Mouse (Mus musculus): ENCODE data around the gene Ppp2r2c.

Gene Ppp2r2c

GRCm38 (mm10) chr5:36898415-36899109 lies 30.2 kb downstream of the Ppp2r2c start:
- DNase-seq: no peak

GRCm38 (mm10) chr5:36899392-36899791 lies 31.1 kb downstream of the Ppp2r2c start:
- peak; percentile 52 for DNase-seq

GRCm38 (mm10) chr5:36900189-36900619 lies 31.9 kb downstream of the Ppp2r2c start:
- DNase-seq: peak; percentile 54

DNA sequence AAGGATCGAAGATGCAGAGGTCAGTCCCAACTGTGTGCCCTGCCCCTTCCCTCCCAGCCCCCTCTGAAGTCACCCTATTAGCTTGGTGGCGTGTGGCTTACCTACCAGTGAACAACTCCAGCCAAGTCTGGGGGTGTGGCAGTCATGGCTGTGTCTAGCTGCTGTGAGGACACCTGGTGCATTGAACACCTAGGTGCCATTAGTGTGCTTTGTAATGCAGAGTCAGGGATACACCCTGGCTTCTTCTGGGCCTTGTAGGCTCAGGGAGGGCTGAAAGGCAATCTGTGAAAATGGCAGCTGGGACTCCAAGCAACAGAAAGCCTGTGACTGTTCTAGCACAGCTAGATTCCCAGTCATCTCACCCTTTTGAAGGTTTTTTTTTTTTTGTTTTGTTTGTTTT lies 34.5 kb downstream of the Ppp2r2c start:
- no peak for DNase-seq

DNA sequence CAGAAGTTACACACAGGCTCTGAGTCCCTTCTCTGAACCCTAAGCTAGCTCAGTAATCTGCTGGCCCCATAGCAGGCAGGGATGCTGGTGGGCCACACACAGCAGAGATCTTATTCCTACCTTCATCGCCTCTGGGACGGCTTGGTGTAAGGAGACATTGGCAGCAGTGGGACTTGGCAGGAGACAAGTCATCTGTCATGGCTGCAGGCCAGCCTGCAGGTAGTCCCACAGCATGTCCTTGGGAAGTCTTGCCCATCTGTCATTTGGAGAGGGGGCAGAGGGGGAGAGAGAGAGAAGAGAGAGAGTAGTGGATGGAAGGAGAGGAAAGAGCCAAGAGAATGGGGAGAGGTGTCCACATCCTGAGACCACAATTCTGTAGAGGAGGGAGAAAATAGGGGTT lies 35.8 kb downstream of the Ppp2r2c start:
- DNase-seq: peak; percentile 82

GRCm38 (mm10) chr5:36904703-36905102 lies 36.4 kb downstream of the Ppp2r2c start:
- no peak for DNase-seq

DNA sequence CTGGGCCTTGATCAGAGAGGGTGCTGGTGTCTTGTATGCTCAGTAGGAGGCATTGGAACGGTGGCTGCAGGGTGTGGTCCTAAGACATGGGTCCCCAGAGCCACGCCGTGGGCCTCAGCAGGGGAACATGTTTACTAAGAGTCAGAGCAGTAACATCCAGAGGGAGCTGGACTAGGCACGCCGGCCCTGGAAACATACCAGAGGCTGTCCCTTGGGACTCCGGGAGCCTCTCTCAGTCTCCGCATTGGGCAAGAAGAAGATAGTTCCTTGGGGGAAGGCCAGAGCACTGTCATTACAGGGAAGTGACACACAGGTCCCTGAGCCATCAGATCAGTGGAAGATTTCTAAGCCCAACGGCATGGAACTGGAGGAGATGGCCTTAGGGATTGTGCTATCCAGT lies 36.9 kb downstream of the Ppp2r2c start:
- no peak for DNase-seq

DNA sequence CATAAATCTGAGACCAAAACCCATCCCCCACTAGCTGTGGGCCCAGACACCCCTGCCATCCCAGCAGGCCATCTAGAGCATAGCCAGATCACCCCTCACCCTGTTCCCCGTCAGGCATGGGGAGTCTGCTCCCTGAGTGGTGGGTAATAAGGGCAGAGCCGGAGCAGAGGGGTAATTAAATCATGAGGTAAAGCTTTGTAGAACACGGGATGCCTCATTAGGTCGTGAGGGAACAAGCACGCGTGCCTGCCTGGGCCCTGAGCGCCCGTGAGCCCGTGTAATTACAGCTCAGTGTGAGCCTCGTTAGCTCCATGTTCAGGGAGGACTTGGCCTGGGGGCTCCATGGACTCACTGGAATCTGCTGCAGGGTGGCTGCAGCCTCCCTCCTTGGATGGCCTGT lies 39.4 kb downstream of the Ppp2r2c start:
- DNase-seq: no peak

GRCm38 (mm10) chr5:36909545-36909944 lies 41.2 kb downstream of the Ppp2r2c start:
- no peak for DNase-seq

DNA sequence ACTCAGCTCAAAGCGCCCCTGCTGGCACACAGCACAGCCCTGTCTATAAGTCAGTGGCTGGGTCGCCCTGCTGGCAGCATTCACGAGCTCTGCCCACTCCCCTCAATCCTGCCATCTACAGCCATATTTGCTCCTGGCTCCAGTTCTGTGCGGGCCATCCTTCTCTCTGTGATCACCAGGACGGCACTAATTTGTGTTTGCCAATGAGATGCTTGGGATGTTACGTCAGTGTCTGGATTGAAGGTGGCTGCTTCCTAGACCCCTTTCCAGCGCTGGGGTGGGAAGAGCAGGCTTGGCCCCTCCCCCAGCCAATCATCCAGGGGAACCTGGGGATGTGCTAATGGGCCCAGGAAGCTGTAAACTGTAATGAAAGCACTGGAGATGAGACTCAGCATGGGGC lies 42.7 kb downstream of the Ppp2r2c start:
- no peak for DNase-seq

DNA sequence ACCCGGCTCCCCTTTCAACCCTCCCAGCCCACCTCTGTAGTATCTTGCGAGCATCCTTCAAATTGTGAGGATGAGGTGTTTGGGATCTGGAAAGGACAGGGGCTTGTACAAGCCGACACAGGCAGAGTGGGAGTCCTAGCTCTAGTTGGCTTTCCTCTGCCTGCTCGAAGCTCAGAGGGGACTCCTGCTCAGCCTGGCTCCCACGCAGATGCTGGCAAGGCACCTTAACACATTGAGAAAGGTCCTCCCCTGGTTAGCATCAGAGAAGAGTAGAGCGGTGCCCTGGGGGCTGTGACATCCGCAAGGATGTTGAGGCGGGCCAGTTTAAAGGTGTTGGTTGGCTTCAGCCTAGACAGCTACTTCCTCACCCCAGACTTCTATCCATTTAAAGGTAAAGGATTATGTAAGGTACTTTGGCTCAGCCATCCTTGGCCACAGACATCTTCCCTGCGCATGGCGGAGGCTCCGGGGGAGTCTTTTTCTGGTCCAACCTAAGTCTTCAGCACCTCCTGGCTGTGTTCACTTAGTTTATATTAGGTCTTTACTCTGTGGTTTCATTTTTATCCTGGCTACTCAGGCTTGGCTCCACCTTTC lies 43.5 kb downstream of the Ppp2r2c start:
- no peak for DNase-seq

GRCm38 (mm10) chr5:36912602-36913310 lies 44.4 kb downstream of the Ppp2r2c start:
- no peak for DNase-seq

- DNase-seq: no peak
These were observed 46.9 kb downstream of the Ppp2r2c start for GRCm38 (mm10) chr5:36915256-36915655.

DNA sequence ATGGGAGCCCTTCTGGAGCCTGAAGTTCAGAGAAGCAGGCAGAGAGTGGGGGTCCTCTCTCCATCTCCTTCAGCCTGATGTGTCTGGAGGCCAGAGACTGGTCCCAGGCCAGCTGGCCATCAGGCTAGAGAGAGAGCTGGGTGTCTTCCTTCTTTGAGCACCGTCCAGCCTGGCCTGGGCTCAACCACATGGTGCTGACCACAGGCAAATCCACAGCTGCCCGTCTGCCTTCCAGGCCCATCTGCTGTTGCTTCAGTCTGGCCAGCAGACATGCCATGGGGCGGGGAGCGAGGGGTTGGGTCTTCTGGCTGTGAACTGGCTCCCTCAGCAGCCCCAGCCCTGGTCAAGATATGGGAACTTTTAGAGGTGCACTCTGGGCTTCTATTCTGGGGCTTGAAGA lies 48.3 kb downstream of the Ppp2r2c start:
- DNase-seq: no peak

DNA sequence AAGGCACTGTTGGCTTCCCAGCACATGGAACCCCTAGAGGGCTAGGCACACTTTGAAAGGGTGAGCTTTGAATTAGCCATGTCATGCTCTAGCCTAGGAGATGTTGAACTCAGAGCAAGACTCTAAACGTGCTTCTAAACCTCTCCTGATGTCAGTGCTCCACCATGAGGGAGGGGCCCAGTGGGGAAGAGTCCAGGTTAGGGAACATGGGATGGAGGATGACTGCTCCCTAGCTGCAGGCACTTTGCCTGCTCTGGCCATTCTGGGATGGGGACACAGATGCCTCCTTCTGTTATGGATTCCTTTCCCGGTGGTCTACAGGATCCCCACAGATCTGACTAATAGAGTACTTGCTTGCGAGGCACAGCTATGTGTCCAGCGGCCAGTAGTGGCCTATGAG lies 48.9 kb downstream of the Ppp2r2c start:
- no peak for DNase-seq

DNA sequence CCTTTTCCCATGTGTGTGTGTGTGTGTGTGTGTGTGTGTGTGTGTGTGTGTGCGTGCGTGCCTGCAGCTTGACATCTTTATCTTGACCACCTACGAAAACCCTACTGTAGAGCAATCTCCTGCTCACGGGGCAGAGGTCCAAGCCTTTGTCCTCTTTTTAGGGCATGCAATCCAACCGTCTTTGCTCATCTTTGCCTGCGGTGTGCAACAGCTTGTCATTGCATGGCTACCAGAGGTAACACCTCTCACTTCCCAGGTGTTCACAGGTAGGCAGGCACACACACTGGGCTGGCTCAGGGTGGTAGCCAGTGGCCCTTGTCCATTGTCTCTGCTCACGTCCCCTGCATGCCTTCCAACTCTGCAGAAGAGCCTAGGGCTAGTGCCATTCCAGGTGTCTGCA lies 49.7 kb downstream of the Ppp2r2c start:
- DNase-seq: no peak

- DNase-seq: no peak
These were observed 51.8 kb downstream of the Ppp2r2c start for GRCm38 (mm10) chr5:36920072-36920471.

GRCm38 (mm10) chr5:36921871-36922270 lies 53.6 kb downstream of the Ppp2r2c start:
- no peak for DNase-seq

GRCm38 (mm10) chr5:36922811-36923210 lies 54.5 kb downstream of the Ppp2r2c start:
- DNase-seq: no peak

GRCm38 (mm10) chr5:36923826-36924700 lies 55.8 kb downstream of the Ppp2r2c start:
- DNase-seq: no peak

DNA sequence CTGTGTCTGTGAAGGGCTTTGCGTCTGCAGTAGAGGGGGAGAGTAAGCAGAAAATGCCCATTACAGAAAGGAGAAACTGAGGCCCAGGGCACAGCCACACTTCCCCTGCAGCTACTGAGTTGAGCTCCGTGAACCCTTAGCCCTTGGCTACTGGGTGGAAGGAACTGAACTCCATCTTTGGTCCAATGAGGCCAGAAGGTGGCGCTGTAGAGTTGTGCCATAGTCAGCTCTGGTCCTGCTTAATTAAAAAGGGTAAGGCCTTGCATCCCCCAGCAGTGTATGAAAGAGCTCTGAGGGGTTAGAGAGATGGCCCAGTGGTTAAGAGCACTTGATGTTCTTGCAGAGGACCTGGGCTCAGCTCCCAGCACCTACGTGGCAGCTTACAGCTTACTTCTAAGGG lies 60.4 kb downstream of the Ppp2r2c start:
- no peak for DNase-seq

DNA sequence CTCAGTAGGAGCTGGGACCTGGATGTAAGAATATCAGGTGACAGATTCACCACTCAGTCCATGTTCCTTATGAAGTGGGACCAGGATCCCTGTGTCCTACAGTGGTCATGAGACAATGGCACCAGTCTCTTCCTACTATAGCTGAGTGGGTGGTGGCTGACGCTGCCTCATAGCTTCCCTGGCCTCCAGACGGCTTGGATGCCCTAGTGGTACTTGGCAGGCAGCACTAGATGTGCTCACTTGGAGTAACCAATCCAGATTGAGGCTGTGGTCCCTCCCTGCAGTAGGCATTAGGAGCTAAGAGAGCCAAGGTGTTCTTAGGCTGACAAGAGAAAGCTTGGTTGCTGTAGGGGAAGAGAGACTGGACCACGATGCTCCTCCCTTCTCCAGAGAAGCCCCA lies 61.1 kb downstream of the Ppp2r2c start:
- DNase-seq: no peak

DNA sequence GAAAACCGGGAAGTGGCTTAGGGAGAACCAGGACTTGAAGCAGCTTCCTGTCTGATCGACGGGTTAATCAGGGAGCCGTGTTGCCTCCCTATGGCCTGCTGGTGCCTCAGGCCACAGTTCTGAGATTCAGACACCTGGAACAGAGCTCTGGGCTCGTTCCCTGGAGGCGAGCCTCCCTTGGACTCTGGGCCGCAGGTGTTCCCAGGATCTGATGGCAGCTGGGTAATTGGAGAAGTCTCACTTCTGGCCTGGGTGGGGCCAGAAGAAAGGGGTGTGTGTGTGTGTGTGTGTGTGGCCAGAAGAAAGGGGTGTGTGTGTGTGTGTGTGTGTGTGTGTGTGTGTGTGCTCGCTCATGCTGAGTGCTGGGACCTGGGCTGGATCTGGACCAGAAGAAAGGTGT lies 65.1 kb downstream of the Ppp2r2c start:
- no peak for DNase-seq

Measured in cerebellum, adult 11 months (tissue).